Mouse (Mus musculus) embryo, embryonic 9.5 days (tissue): Measurements from ENCODE around the gene Msgn1.

ENCODE experiments used
- DNase-seq: peaks from one replicate; pipeline ENCODE4 v3.0.0-alpha.2; 2017; ENCODE audit errors: extremely low spot score

Gene Msgn1

GRCm38 (mm10) chr12:11208872-11209271, at the start of gene Msgn1:
TSS of gene Msgn1 (minus strand) at chr12:11208972.
- DNase-seq: no peak

- no peak for DNase-seq
Measured at GRCm38 (mm10) chr12:11250322-11250721, 41.5 kb upstream of the Msgn1 start.

DNA sequence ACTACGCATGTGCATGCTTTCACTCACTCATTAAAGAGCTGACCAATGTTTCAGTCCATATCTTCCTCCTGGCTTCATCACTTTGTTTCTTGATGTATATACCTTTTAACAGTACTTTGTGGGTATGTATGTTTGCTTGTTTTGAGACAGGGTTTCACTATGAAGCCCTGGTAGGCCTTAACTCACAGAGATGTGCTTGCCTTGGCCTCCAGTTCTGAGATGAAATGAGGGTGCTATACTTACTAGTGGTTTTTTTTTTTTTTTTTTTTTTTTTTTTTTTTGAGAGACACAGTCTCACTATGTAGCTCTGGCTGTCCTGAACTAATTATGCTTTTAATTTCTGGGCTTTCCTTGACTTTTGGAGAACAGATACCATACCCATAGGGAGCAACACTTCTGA, 38.7 kb upstream of the Msgn1 start:
- no peak for DNase-seq

GRCm38 (mm10) chr12:11235996-11236395, 27.2 kb upstream of the Msgn1 start:
- no peak for DNase-seq

GRCm38 (mm10) chr12:11230267-11230666, 21.5 kb upstream of the Msgn1 start:
- no peak for DNase-seq

DNA sequence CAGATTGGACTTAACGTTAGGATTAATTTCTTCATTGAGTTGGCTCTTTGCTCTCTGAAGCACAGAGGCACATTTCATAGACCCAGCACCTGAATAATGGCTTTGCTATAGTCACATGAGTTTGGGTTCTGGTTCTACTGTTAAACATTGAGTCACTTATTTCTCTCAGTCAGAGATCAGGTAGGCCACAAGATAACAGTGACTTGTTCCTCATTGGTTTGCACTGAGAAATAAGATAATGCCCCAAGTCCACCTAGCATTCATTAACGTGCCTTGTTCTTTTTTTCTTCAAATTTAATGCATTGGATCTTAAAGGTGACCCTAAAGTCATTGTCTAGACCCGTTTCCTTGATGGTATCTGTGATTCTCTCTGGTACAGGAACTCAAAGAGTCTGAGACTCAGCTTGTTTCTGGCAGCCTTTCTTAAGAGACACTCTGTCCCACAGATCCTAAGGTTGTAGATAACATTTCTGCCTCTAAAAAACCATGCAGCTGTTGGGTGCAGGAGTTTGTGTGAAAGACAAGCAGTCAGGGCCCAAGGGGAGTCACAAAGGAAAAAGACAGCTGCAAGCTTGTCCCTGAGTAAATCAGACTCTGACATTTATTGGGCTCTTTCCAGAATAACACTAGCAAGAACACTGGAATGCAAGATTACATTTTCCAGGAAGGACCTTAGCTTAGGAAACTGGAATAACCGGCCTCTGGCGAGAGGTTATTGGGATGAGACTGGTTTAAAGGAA, 17.9 kb upstream of the Msgn1 start:
- DNase-seq: no peak

DNA sequence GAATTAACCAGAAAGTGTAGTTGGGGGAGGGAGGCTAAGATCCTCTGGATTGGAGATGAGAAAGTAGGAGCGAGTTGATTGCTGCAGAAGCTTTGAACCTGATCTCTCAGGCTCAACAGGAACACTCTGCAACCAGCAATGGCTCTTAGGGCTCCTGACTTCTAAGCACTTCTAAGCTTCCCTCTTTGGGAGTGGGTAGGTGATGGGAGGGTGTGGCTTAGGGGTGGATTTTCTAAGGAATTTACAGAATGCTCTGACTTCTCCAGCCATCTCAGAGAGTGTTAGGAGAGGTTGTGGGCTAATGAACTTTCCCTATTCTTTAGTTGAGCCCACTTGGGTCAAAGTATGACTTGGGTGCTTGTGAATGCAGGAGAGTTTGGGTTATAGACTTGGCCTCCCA, 17.4 kb upstream of the Msgn1 start:
- DNase-seq: no peak

GRCm38 (mm10) chr12:11224722-11225121, 15.9 kb upstream of the Msgn1 start:
- DNase-seq: no peak

DNA sequence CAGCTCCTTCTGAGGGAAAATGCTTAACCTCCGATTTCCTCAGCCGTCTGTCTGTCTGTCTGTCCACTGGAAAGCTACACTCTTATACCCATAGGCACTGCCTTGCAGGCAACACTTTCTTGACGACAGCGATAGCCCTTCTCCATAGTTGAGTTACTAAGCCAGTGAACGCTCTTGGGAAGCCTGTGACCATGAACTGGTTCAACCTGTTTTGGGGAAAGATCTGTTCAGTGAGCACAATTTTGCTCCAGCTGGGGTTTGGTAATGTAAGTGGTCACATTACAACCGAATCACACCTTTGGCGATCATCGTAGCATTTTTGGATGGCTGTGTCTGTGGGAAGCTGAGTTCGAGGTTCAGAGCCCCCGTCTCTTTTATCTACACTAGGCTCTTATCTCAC, 14.3 kb upstream of the Msgn1 start:
- no peak for DNase-seq

- DNase-seq: no peak
Measured at GRCm38 (mm10) chr12:11222566-11222965, 13.8 kb upstream of the Msgn1 start.

- DNase-seq: peak; percentile 33
Measured at GRCm38 (mm10) chr12:11221524-11222330, 13.0 kb upstream of the Msgn1 start.

DNA sequence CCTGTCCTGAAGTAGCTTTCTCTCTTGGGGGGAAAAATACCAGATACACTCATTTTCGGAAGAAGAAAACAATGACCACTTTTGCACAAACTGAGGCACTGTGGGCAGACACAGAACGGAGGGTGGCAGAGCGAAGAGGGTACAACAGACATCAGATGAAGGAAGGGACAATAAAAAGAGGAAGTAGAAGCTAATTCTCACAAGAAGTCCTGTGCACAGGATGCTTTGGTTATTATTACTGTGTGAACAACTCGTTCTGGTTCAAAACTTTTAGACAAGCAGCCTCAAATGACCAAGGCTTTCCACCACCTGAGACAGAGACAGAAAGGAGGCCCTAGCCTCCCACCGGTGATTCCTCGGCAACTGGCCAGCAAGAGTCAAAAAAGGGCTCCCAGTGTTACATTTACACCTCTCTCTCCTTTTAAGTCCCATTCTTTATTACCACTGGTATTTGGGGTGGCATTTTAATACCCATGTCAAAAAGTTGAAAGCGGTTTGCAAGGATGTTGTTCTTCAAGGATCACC, 9.0 kb upstream of the Msgn1 start:
- DNase-seq: no peak

- no peak for DNase-seq
Measured at GRCm38 (mm10) chr12:11216454-11216853, 7.7 kb upstream of the Msgn1 start.

GRCm38 (mm10) chr12:11215555-11215954, 6.8 kb upstream of the Msgn1 start:
- no peak for DNase-seq

- DNase-seq: no peak
Measured at GRCm38 (mm10) chr12:11214776-11215175, 6.0 kb upstream of the Msgn1 start.

DNA sequence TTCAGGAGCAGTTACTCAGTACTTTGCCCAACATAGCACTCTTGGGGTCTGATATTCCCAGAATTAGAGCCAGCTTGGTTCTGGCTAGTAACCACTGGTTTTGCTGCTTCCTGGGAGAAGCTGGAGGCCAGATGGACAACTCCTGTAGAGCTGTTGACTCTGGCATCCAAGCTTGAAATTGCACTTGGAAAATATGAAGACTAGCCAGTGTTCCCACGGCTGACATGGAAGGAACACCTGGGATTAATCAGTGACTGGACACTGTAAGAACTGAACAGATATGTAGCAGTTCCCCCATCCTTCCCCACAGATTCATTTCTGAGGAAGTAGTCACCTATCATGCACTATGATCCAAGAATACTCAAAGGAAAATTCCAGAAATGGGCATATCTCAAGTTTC, 4.1 kb upstream of the Msgn1 start:
- DNase-seq: no peak

DNA sequence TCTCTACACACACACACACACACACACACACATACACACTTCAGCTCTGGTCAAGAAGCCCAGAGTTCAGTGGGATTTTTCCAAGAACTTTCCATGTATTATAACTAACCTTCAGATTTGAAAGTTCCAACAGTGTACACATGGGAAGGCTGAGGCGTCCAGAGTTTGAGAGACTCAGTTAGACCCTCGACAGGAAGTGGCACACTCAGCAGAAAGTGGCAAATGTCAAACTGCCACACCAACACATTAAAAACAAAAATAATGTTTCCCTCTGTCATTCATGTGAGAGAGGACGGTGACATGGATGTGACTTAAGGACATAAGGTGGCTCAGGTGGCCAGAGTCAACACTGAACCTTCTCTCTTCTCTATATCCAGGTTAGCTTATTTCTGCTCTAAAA, 1.6 kb upstream of the Msgn1 start:
- DNase-seq: no peak

- DNase-seq: no peak
Measured at GRCm38 (mm10) chr12:11209636-11210035, 864 bp upstream of the Msgn1 start.

DNA sequence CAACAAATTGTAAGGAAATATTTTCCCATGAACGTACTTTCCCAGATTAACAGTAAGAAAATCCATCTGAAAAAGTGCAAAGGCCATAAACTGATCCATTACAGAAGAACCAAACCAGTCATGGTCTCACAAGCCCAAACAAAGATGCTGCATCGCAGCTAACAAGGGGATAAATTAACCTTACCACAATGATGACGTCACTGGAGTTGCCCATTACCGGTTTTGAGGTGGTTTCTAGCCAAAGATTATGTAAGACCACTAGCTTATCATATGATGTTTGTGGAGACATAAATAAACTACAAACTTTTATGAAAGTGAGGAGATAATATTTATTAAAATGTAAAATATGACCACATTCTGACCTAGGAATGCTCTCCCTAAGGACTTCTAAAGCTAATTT, 2.5 kb downstream of the Msgn1 start:
- DNase-seq: no peak

GRCm38 (mm10) chr12:11203694-11204665, 4.8 kb downstream of the Msgn1 start:
- DNase-seq: no peak

- DNase-seq: no peak
Measured at GRCm38 (mm10) chr12:11202476-11202875, 6.3 kb downstream of the Msgn1 start.

DNA sequence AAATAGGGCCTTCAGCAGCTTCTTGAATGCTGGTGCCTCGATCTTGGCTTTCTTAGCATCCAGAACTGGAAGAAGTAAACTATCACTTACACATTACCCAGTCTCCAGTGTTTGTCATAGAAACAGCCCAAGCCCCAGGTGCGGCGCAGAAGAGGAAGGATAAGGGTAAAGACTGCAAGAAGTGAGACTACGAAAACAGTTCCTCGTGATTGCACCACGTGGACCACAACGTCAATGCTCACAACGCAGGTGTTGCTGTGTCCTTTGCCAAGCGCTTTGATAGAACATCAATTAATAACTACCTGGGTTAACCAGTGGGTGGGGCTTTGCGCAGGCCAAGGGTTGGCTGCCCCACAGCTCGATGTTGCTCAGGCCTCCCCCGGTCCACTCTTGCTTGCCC, 8.1 kb downstream of the Msgn1 start:
- DNase-seq: no peak
